Mouse (Mus musculus) mature B cell (primary cell): ENCODE results near the gene Gm10964.
"Not testable (repeated sequence)": the region's sequence is repeated elsewhere in the genome, so short reads cannot be mapped to it uniquely, and the experiment has no call there.

Source experiments
- in situ Hi-C: fragments of 300-500 bp; cut with MboI; formaldehyde crosslinking; loops from 2 replicates; pipeline ENCODE4 v1.14.3; 2019

Gene Gm10964

GRCm38 (mm10) chr3:103778660-103779059 is 39.5 kb downstream of the Gm10964 start:
- in situ Hi-C loops, result no loop called here

GRCm38 (mm10) chr3:103779183-103779582 is 40.0 kb downstream of the Gm10964 start:
- in situ Hi-C loops, result no loop called here

- in situ Hi-C loops, result no loop called here
Measured at GRCm38 (mm10) chr3:103780271-103780670, 41.1 kb downstream of the Gm10964 start.

GRCm38 (mm10) chr3:103780777-103781176 is 41.6 kb downstream of the Gm10964 start:
- in situ Hi-C loops, result no loop called here

DNA sequence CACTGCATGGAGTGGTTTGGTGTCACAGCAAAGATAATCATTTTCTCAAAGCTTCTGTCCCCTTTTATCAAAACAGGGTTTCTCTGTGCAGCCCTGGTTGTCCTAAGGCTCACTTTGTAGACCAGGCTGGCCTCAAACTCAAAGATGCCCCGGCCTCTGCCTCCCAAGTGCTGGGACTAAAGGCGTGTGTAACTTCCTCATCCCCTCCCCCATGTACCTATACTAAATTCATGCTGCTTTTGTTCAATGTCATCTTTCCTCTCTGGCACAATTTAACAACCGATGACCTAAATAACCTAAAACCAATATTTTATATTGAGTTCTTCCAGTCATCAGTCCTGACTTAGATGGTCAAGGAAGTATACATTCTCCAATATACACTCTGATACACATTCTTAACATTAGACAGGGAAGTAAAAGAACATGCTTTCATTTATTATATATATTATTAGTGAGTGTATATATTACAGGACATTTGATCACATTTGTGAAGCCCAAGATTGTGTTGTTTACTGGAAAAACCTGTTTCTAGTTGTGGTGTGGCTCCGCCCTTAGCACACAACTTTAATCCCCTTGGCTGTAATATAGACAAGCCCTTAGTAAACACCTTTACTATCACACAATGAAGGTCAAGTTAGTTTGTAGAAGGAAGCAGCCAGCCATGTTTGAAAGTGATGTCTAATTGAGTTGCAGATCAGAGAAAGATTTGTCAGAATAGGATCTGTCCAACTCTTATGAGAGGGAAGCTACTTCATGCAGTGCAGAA is 43.9 kb downstream of the Gm10964 start:
- in situ Hi-C loops, result no loop called here

- in situ Hi-C loops, result no loop called here
Measured at GRCm38 (mm10) chr3:103787225-103787624, 48.1 kb downstream of the Gm10964 start.

DNA sequence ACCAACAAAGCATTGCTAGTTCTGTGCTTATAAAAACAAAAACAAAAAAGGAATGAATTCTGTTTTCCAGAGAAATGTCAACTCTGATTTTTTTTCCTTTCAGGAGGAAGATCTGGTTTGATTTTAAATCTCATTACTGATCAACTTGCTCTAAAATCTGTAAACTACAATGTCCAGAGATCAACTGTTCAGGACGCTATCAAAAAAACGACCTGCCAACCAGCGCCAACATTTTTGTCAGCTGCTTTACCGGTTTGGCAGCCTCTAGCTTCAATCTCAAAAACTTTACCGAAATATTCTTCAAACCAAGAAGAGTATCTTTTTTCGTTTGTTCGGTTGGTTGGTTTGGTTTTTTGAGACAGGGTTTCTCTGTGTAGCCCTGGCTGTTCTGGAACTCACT is 49.9 kb downstream of the Gm10964 start:
- in situ Hi-C loops, result no loop called here

- in situ Hi-C loops, result no loop called here
Measured at GRCm38 (mm10) chr3:103789891-103790345, 50.8 kb downstream of the Gm10964 start.

DNA sequence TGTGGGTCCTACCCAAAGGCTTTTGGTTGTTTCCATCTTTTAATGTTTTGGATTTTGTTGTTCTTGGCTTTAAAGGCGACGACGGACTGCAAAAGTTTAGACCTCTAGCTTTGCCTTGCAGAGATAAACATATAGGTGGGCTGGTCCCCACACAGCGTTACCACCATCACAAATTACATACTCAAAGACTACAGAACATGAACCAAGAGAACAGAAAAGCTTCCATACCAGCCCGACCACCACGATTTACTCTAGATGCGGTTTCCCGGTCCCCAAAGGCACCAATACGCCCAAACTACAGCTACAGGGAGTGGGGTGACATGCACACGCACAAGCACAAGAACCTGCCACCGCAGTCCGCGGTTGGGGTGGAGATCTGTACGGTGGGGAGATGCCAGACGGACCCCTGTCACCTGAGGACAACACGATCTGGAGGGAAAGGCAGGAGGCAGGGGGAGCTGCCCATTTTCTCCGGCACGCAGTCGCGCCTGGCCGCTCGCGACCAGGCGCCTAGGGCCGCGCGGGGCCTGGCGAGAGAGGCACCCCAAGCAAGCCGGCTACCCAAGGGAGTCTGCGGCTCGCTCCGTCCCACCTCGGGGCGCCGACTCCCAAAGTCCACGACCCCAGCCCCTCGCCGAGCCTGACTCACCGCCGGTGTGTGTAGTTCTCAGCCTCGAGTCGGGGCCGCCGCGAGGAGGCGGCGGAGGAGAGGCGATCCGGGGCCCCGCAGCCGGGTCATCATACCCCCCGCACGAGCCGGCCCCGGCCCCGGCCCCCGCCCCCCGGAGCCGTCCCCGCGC is 51.4 kb downstream of the Gm10964 start:
- in situ Hi-C loops, result no loop called here

DNA sequence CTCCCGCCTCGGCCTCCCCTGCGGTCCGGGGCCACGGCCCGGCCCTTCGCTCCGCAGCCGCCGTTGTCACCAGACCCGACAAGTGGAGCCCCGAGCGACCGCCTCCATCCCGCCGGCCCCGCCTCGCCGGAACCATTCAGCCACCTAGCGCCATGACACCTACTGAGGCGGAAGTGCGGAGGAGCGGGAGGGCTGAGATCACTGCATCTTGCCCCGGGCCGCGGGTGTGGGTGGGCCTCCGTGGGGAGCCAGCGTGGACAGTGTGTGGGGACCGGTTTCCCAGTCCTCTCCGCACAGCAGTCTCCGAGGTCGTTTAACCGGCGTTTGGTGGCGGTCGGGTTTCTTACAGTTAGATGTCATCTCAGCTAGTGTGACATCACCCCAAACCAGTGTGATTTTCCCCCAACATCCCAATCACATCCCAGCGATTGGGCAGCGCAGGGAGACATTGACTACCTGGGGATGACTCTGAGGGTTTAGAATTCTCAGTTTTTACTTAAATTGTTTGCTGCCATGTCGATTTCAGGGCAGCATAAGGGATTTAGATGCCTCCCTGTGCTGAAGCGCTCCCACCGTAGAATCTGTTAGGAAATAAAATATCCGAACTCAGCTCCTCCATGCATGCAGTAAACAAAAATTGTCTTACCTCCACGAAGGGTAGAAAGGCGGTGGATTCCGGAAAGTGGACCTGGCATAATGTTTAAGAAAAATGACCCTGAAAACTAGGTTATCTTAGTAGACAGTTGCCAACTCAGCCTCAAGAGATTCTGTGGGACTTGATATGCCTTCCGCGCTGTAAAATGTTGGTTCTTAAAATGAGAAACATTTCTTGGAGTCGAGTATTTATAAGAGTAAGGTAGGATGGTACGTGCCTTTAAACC is 52.3 kb downstream of the Gm10964 start, which contains the start of gene Hipk1:
Gene Hipk1, minus strand, starts transcription at position 334 of the 881 bp plus-strand sequence.
- in situ Hi-C loops, result no loop called here

DNA sequence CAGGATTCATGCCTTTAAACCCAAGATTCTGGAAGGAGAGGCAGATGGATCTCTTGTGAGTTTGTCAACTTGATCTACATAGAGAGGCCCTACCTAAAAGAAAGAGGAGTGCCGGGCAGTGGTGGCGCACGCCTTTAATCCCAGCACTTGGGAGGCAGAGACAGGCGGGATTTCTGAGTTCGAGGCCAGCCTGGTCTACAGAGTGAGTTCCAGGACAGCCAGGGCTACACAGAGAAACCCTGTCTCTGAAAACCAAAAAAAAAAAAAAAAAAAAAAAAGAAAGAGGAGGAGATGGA is 52.9 kb downstream of the Gm10964 start:
- in situ Hi-C loops, result not testable (repeated sequence)

DNA sequence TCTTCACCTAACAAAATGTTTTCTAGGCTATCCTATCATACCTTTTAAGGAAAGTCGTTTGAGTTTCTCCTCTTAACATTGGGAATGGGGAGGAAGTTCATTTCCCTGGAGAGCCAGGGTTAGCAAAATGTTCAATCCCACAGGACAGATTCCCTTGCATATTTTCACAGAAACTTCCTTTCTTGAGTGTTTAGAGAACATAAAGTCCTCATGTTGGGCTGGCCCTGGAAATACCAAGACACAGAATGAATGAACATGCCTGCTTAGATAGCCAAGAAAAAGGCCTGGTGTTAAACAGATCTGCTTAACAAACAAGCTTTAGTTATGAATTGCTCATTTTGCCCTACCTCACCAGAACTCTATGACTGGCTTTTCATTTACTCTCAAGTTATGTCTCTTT is 53.4 kb downstream of the Gm10964 start:
- in situ Hi-C loops, result no loop called here
